Comparison of ENCODE assay signal across 10 mouse cellular contexts in genomic region chr19:36375200-36375783, GRCm38 (mm10). TPM values are rescaled to one million over a fixed set of nuclear protein-coding genes. Genes with fewer than 3 reads are reported as not detected.
DNase-seq lines count a peak whose midpoint lies in the region.
"Had no signal": no experiment of that assay in that cellular context is flagged by ENCODE, and none has a peak within 500 bp of the region (broad histone marks: within the 10 kb centered on the region; RNA-seq: fewer than 3 reads in every experiment).

No protein-coding gene starts in this region.

- intact Hi-C loops in left cerebral cortex, postnatal 14 days (cut with DNase I): no loop called here

- no peaks in the 10 kb centered on the region for H3K27me3 ChIP-seq in splenic B cell, adult 2 months (ENCODE audit: control insufficient read depth, insufficient read depth, low read length, poor library complexity, severe bottlenecking)
- H3K27me3 ChIP-seq: hindbrain, embryonic 12.5 days had no signal

- H3K36me3 ChIP-seq in splenic B cell, adult 2 months (ENCODE audit: control insufficient read depth, insufficient read depth, low read length, poor library complexity, severe bottlenecking): no peaks in the 10 kb centered on the region
- H3K36me3 ChIP-seq: hindbrain, embryonic 12.5 days had no signal

- peak; percentile 78 for DNase-seq in gastrocnemius, adult 18-20 months (ENCODE audit: low spot score)
- no peak for DNase-seq in gastrocnemius, postnatal 4 days (ENCODE audit: low spot score in 2 of 2)
- peak; percentile 60 to 62 for DNase-seq in adrenal gland, postnatal 36 days
- DNase-seq in heart, postnatal 4 days: peak; percentile 49
- peak; percentile 79 for DNase-seq in splenic B cell, adult 2 months (ENCODE audit: low read depth, low spot score)
- no peak for DNase-seq in kidney, adult 18-20 months
- no peak for DNase-seq in frontal cortex, postnatal 36 days (ENCODE audit: low spot score in 2 of 2)
- DNase-seq in left cerebral cortex, postnatal 14 days (ENCODE audit: low spot score in 2 of 2): no peak
- DNase-seq: retina, postnatal 1 day had no signal

RNA-seq across cellular contexts. Expression of gene Pcgf5, which starts 27.2 kb away (rescaled TPM):
- 10 to 100 TPM; 41.2 to 41.5 TPM for total RNA-seq in gastrocnemius, adult 18-20 months (2021)
- 10 to 100 TPM; 14.1 to 17.2 TPM for total RNA-seq in gastrocnemius, postnatal 4 days (2021)
- total RNA-seq in adrenal gland, postnatal 36 days (2021): 10 to 100 TPM; 26.4 to 32.3 TPM
- total RNA-seq in heart, postnatal 4 days (2021): 10 to 100 TPM; 60.2 to 62.1 TPM
- 10 to 100 TPM; 11.8 to 13.4 TPM for total RNA-seq in left cerebral cortex, postnatal 14 days (2021)

Comparison
In these comparisons a context has a peak if more than half of its experiments do, and no peak if none do; other contexts are left out.
1. DNase-seq: peak in gastrocnemius, adult 18-20 months (single experiment), adrenal gland, postnatal 36 days (2 of 2), heart, postnatal 4 days (single experiment) and splenic B cell, adult 2 months (single experiment); none in gastrocnemius, postnatal 4 days (0 of 2), kidney, adult 18-20 months (single experiment), frontal cortex, postnatal 36 days (0 of 2) and left cerebral cortex, postnatal 14 days (0 of 2).